Mouse (Mus musculus) layer of hippocampus, postnatal 25 days (tissue): Measurements from ENCODE around the gene Raet1d. TPM values are rescaled to one million over a fixed set of nuclear protein-coding genes. Genes with fewer than 3 reads are reported as not detected.
"Not testable (repeated sequence)": the region's sequence is repeated elsewhere in the genome, so short reads cannot be mapped to it uniquely, and the experiment has no call there.

Experiments used
- DNase-seq, 2 experiments: peaks; one replicate each; pipeline ENCODE4 v3.0.0; 2022; ENCODE audit warnings: mixed read lengths in 2 of 2, low spot score in 1 of 2; ENCODE audit errors: extremely low spot score in 1 of 2
- total RNA-seq, 2 experiments: library from RNA; stranded (reverse); gene quantifications; 2 replicates each; pipeline ENCODE4 v1.2.3; 2021

Gene Raet1d
- total RNA-seq: not detected

DNA sequence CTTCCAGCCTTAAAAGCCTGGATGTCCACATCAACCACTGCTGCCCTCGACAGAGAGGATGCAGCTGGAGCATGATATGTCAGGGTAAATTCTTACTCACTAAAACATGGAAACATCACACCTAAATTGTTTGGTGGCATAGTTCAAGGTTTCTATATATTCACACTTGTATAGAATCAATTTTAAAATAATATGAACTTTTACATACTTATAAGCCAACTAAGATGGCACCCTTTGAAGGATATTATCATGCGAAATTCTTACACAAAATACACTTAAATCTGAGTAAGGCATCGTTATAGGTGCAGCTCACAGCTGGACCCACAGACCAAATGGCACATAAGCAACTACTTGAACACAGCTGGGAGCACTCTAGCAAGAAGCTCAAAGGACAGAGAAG is at the start of gene Raet1d:
Gene Raet1d, plus strand, starts transcription at position 301 of the 400 bp plus-strand sequence.
- DNase-seq: not testable (repeated sequence)

DNA sequence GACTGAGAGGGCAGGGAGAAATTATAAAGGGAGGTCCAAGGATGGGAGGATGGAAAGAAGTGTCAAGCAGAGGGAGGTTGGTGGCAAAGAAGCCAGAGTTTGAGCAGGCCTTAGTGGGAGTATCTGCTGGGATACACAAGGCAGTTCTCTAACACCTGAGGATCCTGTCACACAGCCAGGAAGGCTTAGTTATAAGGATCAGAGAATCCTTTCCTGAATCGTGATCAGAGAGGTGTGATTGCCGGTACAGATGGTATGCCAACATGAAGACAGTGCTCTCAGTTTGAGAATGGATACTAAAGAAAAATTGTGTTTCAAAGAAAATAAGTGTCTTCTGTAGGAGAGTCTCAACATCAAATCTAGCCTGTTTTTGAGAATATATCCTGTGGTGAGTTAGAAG is 37.5 kb upstream of the Raet1d start:
- DNase-seq: no peak

DNA sequence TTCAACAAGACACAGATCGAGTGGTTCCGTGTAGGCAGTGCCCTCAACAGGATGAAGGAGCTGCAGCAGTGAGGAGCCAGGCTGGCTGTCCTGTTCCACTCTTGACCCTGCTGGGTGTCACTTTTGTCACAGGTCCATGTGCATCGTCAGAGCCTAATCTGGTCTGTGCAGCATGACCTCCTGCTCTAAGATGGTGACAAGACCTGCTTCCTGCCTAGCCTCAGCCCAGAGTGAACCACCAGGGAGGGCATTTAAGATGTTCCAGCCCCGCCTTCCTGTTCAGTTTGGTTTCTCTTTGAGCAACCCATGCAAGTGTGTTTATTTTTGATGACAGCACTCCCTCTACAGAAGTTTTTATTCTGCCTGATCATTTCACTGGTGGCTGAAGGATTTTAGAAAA is 14.6 kb upstream of the Raet1d start:
- DNase-seq: not testable (repeated sequence)

DNA sequence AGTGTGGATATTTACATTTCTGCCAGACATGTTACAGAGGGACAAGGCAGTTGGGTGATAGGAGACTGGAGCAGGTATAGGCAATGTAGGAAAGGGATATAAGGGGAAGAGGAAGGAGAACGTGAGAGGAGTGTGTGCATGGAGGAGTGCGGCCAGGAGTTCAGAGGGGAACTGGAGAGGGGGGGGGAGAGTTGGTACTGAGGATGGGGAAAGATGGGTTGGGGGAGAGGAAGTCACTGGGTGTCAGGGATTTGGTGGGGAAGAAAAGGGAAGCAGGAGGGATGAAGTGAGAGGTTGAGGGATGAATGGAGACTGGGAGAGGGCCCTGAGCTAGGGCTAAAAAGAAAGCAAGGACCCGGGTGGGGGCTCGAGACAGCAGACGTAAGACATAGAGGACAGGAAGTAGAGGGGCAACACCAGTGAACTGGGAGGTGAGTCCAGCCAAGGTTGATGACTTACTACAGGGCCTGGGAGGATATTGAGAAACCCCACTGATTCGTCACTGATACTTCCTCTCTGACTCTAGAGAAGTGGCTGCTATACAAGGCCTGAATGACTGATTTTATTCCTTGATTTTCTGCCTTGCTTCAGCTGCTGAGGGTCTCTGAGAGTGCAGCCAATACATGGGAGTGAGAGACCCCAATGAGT is 6.7 kb upstream of the Raet1d start:
- DNase-seq: not testable (repeated sequence)

DNA sequence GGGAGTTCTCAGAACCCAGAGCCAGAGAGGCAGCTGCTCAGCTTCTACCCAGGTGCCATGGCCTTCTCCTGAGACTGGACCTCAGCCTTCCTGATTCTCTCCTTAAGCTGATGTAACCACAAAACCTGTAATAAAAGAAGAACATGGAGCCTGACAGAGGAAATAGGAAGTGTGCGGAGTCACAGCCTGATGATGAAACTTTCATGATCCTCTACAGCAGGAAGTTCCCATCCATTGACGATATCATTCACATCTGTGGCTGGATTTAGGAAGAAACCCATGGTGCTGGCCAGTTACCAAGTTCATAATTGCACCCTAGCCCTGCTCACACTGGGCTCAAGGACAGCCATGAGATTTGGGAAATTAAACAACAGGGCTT is 6.2 kb upstream of the Raet1d start:
- not testable (repeated sequence) for DNase-seq

DNA sequence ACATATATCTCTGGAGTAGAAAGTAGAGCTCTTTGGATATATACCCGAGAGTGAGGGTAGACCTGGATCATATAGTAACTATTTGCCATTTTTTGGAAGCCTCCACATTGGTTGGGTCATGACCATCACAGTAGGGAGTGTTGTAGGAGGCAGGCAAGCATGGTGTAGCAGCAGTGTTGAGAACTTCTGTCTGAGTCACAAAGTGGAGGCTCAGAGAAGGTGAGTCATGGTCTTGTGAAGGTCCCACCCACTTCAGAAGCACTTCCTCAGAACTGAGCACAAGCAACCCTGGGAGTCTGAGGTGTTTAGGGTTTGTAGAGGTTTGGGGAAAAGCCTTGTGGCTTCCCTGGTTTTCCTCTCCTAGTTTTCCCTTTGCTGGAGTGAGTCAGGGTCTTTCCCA is 3.0 kb upstream of the Raet1d start:
- DNase-seq: not testable (repeated sequence)

DNA sequence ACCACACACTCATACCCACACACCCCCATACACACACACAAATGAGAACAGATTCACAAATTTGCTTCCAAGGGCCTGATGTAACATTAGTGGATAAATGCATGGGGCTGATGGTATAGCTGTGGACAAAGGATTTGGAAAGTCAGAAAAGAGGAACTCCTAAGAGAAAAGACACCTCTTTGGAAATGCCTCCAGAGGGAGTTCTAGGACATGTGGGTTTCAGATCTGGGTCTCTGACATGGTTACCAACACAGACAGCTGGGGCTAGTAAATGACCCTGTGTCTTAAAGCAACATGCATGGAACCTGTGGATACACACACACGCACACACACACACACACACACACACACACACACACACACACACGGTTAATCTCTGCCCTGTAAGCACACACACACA is 605 bp downstream of the Raet1d start:
- DNase-seq: not testable (repeated sequence)

DNA sequence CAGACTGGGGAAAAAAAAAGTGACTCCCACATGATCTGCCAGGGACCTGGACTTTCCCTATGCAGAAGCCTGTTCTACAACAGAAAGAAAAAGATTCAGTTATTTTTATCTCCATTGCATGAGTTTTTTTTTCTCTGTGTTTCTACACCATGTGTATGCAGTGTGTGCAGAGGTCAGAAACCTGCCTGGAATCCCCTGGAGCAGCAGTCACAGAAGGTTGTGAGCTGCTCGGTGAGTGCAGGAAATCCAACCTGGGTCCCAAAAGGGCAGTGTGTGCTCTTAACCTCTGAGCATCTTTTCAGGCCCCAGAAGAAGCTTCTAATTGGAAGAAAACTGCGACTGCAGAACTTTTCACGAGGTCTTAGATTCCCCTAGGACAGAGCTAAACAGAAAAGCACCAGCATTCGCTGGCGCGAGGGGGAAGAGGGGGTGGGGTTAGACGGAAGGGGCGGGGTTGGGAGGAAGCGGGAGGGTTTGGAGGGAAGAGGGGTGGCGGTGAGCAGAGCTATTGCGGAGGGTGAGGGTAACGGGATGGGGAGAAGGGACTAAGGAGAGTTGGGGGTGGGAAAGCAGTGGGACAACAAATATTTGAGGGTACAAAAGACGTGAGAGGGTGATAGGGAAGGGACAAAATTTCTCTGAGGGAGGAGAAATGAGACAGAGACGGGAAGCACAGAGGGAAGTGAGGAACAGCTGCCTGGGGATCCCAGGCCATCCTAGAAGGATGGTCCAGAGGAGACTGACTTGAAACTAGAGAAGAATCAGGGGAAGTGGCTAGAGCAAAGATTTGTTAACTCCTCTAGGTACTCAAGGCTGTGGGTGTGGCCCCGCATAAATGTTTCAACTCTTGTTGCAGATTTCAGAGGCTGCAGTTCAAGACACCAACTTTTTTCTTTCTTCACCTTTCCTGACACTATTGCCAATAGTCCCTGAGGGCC is 1.3 kb downstream of the Raet1d start:
- not testable (repeated sequence) for DNase-seq

DNA sequence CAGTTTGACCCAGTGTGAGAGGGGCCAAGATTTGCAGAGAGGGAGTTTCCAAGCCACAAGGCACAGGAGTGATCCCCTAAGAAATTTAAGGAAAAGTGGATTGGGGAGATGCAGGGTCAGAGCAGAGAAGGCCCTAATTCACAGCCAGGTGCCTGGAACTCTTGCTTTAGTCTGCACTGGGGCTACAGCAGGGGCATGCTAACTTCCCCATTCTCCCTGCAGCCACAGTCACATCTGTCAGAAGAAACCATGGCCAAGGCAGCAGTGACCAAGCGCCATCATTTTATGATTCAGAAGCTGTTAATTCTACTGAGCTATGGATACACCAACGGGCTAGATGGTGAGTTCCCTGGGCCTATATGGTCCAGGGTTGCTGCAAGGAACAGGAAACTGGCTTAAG is 2.1 kb downstream of the Raet1d start:
- DNase-seq: not testable (repeated sequence)

DNA sequence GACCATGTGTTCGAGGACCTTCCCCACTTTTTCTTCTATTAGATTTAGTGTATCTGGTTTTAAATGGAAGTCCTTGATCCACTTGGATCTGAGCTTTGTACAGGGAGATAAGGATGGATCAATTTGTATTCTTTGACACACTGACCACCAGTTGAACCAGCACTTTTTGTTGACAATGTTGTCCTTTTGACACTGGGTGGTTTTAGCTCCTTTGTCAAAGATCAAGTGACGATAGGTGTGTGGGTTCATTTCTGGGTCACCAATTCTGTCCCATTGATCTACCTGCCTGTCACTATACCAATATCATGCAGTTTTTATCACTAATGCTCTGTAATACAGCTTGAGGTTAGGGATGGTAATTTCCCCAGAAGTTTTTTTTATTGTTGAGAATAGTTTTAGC is 4.6 kb downstream of the Raet1d start:
- not testable (repeated sequence) for DNase-seq

DNA sequence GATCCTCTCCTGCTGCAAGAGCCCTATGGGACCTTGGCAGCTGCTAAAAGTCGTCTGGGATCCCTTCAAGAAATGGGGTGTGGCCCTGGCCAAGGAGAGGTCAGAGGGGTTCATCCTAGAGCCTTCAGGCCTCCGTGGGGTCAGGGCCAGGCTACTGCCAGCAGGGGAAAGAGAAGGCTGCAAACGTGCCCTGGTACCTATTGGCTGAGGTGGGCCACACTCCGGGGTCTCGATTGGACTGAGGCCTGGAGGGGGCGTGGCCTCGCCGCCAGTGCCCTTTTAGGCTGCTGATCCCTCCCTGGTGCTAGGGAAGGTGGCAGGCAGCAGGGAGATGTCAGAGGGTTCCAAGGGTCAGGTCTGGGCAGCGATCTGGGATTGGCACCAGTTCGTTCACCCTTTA is 20.9 kb downstream of the Raet1d start:
- DNase-seq: not testable (repeated sequence)

DNA sequence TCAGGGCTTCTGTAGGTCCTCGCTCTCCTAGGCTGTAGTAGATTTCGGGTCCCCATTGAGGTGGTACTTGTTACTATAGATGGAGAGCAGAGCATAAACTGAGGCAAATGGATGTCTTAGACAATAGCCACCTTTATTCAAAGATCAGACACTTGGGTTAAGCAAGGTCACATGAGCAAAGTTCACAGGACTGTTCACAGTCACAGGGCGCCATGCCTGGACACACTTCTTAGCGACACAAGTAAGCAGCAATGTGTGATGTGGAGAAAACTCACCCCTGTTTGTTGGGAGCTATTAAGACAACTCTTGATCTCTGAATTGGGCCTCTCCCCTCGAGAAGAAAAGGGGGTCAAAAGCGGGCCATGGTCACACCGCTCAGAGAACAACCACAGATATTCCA is 29.8 kb downstream of the Raet1d start:
- DNase-seq: not testable (repeated sequence)

DNA sequence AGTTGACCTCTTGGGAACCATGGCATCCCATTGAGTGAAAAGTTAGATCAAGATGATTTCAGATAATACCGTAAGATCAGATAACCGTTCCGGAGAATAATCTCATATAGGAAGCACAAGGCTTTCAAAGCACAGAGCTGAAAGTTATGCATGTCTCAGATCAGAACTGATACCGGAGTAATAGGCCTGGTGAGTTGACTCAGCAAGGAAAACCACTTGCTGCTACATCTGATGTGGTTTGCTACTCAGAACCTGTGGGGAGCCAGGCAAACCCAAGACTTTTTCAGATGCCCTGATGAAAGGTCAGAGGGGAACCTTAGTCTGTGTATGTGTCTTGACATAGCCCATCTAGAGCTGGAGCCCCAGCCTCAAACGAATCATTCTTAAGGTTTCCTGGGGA is 31.3 kb downstream of the Raet1d start:
- DNase-seq: not testable (repeated sequence)

DNA sequence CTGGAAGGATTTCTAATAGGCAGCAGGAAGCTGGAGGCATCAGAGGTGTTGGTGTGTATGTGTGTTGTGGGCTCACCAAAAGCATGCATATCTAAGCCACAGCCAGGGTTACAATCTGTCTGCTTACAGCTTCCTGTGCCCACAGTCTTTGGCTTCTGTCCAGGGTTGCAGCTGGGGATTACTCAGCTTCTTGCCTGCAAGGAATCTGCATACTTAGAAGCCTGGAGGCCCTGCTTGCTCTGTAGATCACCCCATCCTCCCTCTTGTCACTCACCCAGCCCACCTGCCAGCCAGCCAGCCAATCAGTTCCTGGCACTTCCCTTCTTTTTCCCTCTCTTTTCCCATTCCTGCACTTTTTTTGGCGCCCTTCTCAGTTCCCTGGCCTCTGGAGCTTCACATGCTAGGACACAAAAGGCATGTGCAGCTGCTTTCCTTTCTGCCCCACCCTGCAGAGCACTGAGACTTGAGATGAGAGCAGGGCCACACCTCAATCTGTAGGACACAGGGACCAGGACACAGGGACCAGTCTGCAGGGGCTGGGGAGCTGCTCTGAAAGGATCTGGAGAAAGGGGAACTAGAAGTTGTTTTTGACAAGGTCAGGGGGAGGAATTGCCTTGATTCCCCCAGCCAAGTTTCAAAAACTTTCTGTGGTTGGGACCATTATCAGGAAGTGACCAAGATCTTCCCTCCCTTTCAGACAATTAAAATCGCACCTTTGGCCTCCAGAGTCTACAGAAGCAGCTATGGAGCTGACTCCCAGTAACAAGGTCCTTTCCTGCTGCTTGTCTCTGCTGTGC is 32.9 kb downstream of the Raet1d start:
- DNase-seq: not testable (repeated sequence)

DNA sequence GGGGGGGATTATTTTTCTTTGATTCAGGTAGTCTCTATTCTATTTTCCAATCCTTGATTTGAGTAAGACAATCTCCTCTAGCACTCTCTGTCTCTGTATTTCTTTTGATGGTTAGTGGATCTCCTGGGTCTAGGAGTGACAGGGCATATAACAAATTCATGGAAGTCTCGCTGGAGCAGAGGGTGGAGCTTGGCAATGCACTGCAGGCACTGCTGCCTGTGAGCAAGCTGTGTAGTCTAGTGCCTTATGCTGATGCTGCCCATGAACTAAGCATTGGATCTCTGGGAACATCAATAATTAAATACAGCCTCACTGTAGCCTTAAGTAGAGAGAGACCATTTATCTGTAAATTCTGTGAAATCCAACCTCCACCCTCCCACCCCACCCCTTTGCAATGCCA is 36.3 kb downstream of the Raet1d start:
- DNase-seq: not testable (repeated sequence)

DNA sequence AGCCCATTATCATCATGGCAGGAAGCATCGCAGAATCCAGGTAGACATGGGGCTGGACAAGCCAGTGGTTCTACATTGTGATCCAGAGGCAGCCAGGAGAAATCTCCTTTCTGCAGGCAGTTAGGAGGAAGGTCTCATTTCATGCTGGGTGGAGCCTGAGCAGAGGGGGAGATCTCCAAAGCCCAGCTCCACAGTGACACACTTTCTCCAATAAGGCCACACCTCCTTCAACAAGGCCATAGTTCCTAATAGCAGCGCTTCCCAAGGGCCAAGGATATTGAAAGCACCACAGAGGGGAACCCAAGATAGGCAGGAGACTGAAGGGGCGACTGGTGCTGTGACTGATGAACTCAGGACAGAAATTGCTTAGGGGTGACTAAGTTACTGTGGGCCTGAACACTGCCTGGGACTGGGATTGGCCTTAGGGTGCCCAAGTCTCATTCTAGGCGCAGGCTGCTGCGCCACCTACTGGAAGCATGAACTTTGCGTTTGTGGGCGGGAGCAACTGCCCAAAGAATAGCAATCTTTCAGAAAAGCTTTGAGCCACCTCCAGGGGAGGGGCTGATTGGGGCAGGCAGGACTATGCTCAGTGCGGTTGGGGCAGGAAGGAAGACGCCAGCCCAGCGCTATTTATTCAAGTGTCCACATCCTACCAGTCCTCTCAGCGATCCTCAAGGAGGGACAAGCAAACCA is 42.0 kb downstream of the Raet1d start:
- DNase-seq: peak; percentile 12 to 40

DNA sequence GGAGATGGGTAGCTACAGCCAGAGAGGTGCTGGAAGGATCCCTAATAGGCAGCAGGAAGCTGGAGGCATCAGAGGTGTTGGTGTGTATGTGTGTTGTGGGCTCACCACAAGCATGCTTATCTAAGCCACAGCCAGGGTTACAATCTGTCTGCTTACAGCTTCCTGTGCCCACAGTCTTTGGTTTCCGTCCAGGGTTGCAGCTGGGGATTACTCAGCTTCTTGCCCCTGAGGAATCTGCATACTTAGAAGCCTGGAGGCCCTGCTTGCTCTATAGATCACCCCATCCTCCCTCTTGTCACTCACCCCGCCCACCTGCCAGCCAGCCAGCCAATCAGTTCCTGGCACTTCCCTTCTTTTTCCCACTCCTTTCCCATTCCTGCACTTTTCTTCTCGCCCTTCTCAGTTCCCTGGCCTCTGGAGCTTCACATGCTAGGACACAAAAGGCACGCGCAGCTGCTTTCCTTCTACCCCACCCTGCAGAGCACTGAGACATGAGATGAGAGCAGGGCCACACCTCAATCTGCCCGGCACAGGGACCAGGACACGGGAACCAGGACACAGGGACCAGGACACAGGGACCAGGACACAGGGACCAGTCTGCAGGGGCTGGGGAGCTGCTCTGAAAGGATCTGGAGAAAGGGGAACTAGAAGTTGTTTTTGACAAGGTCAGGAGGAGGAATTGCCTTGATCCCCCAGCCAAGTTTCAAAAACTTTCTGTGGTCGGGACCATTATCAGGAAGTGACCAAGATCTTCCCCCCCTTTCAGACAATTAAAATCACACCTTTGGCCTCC is 53.5 kb downstream of the Raet1d start:
- not testable (repeated sequence) for DNase-seq
